Mouse (Mus musculus) lung, postnatal 4 days (tissue): Measurements from ENCODE around the gene B9d1.

ENCODE experiments used
- DNase-seq, 2 experiments: peaks; one replicate each; pipeline ENCODE4 v3.0.0; 2021

Gene B9d1

DNA sequence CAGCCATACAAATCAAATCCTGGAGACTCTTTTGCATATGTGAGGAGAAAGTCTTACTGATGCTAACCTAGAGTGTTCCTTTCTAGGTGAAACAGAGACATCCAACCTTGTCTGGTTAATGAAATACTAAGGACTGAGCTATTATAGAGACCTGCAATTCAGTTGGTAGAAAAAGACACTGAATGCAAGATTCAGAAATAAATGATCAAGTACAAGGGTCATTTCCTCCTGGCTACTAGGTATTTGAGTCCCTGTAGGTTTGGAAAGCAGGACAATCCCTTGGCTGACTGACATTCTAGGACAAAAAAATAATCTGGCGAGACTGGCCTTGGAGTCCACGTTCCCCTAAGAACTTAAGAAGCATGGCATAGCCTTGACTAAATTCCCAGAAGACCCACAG lies 40.6 kb downstream of the B9d1 start:
- no peak for DNase-seq

DNA sequence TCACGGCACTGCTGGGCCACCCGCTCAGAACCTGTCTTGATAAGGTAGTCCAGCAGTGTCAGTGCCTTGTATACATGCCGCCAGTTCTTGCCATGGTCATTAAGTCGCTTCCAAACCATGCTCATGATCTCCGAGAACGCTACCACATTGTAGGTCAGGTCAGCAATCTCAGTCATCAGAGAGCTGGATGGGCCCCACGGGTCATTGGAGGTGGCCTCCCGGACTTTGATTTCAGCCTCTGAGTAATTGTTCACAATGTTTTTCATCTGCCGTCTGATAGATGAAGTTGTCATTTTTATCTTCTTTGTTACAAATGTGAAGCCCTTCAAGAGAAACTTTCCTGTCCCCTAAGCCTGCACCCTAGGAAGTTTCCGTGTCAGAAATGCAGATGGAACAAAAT lies 41.5 kb downstream of the B9d1 start:
- no peak for DNase-seq

- no peak for DNase-seq
Observed at GRCm38 (mm10) chr11:61547710-61548109, 42.8 kb downstream of the B9d1 start.

DNA sequence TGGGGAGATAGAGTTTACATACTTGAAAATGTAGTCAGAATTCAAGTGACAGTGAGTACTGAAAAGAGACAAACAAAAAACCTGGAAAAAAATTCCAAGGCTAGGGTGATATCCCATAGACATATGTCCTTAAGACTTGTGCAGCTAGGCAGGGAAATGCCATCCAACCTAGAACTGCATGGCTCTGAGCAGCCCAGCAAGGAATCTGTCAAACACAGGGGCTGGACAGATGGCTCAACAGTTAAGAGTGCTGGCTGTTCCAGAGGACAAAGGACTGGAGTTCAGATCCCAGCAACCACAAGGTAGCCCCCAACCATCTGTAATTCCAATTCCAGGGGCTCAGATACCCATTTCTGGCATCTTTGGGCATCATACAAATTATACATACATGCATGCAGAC lies 45.7 kb downstream of the B9d1 start:
- DNase-seq, result no peak

GRCm38 (mm10) chr11:61553015-61553754 lies 48.2 kb downstream of the B9d1 start:
- no peak for DNase-seq

DNA sequence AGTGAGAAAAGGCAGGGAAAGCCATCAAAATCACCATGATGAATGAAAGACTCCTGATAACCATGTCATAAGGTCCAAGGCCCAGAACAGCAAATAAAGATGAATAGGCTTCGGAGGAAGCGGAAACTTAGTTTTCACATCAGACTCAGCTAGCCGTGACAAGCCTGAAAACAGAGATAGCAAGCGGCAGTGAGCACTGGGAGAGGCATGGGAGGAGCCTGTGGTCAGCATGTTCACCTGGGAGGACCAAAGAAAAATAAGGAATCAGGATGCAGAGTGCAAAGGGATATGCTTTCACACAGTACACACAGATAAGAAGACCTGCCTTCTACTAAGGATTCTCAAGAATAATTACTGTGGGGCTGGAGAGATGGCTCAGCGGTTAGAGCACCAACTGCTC lies 54.6 kb downstream of the B9d1 start:
- no peak for DNase-seq

GRCm38 (mm10) chr11:61562421-61562820 lies 57.5 kb downstream of the B9d1 start:
- DNase-seq, result no peak
